Mouse (Mus musculus) kidney, embryonic 16.5 days (tissue): ENCODE results near the gene Ptgr1. TPM values are rescaled to one million over a fixed set of nuclear protein-coding genes. Genes with fewer than 3 reads are reported as not detected.

ENCODE experiments used
- ATAC-seq: fragments of 200-750 bp; cut with Nextera tagmentation; 2 replicates; pipeline ENCODE4 v1.8.0; 2017; ENCODE audit warnings: moderate TSS enrichment; ENCODE audit not compliant: low FRiP score, low TSS enrichment
- H3K27ac ChIP-seq: fragments of 300-500 bp; sonication (generic); 2 replicates; pipeline ENCODE4 v1.5.1; 2014; ENCODE audit warnings: low read length
- H3K27me3 ChIP-seq: fragments of 300-500 bp; sonication (generic); 2 replicates; pipeline ENCODE4 v1.6.1; 2014; ENCODE audit warnings: low read length, control low read depth, mixed read lengths; ENCODE audit not compliant: insufficient read depth
- H3K36me3 ChIP-seq: fragments of 300-500 bp; sonication (generic); 2 replicates; pipeline ENCODE4 v1.6.1; 2014; ENCODE audit warnings: low read length, control low read depth, mixed read lengths; ENCODE audit not compliant: insufficient read depth
- H3K4me1 ChIP-seq: fragments of 300-500 bp; sonication (generic); 2 replicates; pipeline ENCODE4 v1.6.1; 2014; ENCODE audit warnings: low read length, control low read depth, mixed read lengths; ENCODE audit not compliant: insufficient read depth
- H3K4me2 ChIP-seq: fragments of 300-500 bp; sonication (generic); replicated peaks from 2 replicates; pipeline ENCODE4 v1.6.1; 2014; ENCODE audit warnings: low read depth, low read length
- H3K4me3 ChIP-seq: fragments of 300-500 bp; sonication (generic); 2 replicates; pipeline ENCODE4 v1.5.1; 2014; ENCODE audit warnings: mild to moderate bottlenecking, low read length
- H3K9ac ChIP-seq: fragments of 300-500 bp; sonication (generic); replicated peaks from 2 replicates; pipeline ENCODE4 v1.6.1; 2014; ENCODE audit warnings: low read length
- H3K9me3 ChIP-seq: fragments of 300-500 bp; sonication (generic); 2 replicates; pipeline ENCODE4 v1.6.1; 2016; ENCODE audit warnings: low read length, control low read depth
- WGBS: fragments of 180-500 bp; shearing (Covaris S2); extraction: QIAGEN DNeasy Blood & Tissue Kit; methylation state at CpG from one replicate; pipeline ENCODE4 v1.1.7; 2014; 5-methylcytosine and 5-hydroxymethylcytosine counted together
- polyA plus RNA-seq: library from polyadenylated mRNA; unstranded; fragments of >200 nt; fragmentation: Nextera tagmentation; extraction: Ambion mirVana; gene quantifications from 2 replicates; pipeline ENCODE4 v1.2.1, GENCODE M21; 2015

Ptgr1 gene
- 25.1 and 29.6 TPM in 2 replicates for polyA plus RNA-seq

- Histone ChIP-seq H3K9ac (peak within 1 kb of the TSS; percentile 79), H3K36me3 (no peaks in the 10 kb centered on the region), H3K27ac (peak within 1 kb of the TSS; percentile 27; the same call in 1 of the 2 replicates), H3K9me3 (no peaks in the 10 kb centered on the region), H3K4me1 (peaks cover 10% of the 10 kb centered on the region; the same call in 1 of the 2 replicates), H3K4me2 (peak within 1 kb of the TSS; percentile 94), H3K4me3 (peak within 1 kb of the TSS; percentile 76), H3K27me3 (no peaks in the 10 kb centered on the region)
- WGBS = 1% methylated on average over 28 of the region's 28 CpGs
- peak; percentile 82 for ATAC-seq
These were observed at the start of gene Ptgr1 for GRCm38 (mm10) chr4:58986540-58987190. Ptgr1 (minus strand) TSS chr4:58987119.

- H3K27me3 ChIP-seq = no peaks in the 10 kb centered on the region
- peaks cover 3% of the 10 kb centered on the region for H3K9me3 ChIP-seq
- 61% methylated on average over 18 of the region's 18 CpGs for WGBS
- peak overlapping the region; percentile 90 for H3K9ac ChIP-seq
- H3K36me3 ChIP-seq = peaks cover 13% of the 10 kb centered on the region; the same call in 1 of the 2 replicates
- no peak overlapping the region for H3K27ac ChIP-seq
- 0 out of 2 replicates have a peak, but pooled peaks cover 4% of the 10 kb centered on the region for H3K4me1 ChIP-seq
- peak overlapping the region; percentile 73 for H3K4me2 ChIP-seq
- no peak for ATAC-seq
- peak overlapping the region; percentile 88 for H3K4me3 ChIP-seq
These were observed 48.9 kb upstream of the Ptgr1 start for GRCm38 (mm10) chr4:59035786-59036350.

GRCm38 (mm10) chr4:59034918-59035785 is 48.2 kb upstream of the Ptgr1 start, which contains the start of gene Gng10:
Gng10 (plus strand) TSS chr4:59035088.
- peak within 1 kb of the TSS; percentile 90 for H3K9ac ChIP-seq
- peaks cover 7% of the 10 kb centered on the region; the same call in 1 of the 2 replicates for H3K36me3 ChIP-seq
- peak within 1 kb of the TSS; percentile 73 for H3K4me2 ChIP-seq
- ATAC-seq = peak; percentile 89
- 7% methylated on average over 76 of the region's 76 CpGs for WGBS
- H3K4me3 ChIP-seq = peak within 1 kb of the TSS; percentile 88
- no peaks in the 10 kb centered on the region for H3K27me3 ChIP-seq
- peak within 1 kb of the TSS; percentile 61 for H3K27ac ChIP-seq
- 0 out of 2 replicates have a peak, but pooled peaks cover 4% of the 10 kb centered on the region for H3K4me1 ChIP-seq
- H3K9me3 ChIP-seq = peaks cover 3% of the 10 kb centered on the region

DNA sequence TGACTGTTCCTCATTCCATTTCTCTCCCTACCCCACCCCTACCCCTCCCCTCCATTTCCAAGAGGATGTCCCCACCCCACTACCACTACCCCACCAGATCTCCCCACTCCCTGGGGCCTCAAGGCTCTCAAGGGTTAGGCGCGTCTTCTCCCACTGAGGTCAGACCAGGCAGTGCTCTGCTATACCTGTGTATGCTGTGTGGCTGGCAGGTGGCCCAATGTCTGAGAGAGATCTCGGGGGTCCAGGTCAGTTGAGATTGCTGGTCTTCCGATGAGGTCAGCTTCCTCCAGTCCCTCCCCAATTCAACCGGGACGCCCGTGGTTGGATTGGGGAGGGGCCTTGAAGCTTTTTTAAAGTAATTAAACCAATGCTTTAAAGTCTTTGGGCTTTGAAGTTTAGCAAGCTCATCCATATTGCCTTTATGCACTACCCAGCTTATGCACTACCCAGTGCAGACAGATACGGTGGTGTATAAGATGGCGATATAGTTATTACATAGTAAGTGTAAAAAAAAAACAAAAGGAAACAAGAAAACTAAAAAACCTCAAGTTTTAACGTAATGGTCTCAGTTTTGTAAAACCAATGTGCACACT is 47.5 kb upstream of the Ptgr1 start:
- Histone ChIP-seq H3K9me3 (peaks cover 3% of the 10 kb centered on the region), H3K4me1 (0 out of 2 replicates have a peak, but pooled peaks cover 4% of the 10 kb centered on the region), H3K27ac (no peak overlapping the region), H3K4me2 (peak overlapping the region; percentile 73), H3K4me3 (peak overlapping the region; percentile 88), H3K27me3 (no peaks in the 10 kb centered on the region), H3K9ac (no peak overlapping the region), H3K36me3 (0 out of 2 replicates have a peak, but pooled peaks cover 3% of the 10 kb centered on the region)
- WGBS = 76% methylated on average over 10 of the region's 10 CpGs
- ATAC-seq = 0 out of 2 replicates have a peak, but pooled peaks have one; percentile 33

GRCm38 (mm10) chr4:59016922-59017321 is 30.0 kb upstream of the Ptgr1 start:
- H3K36me3 ChIP-seq = peaks cover 30% of the 10 kb centered on the region
- no peak overlapping the region for H3K4me3 ChIP-seq
- no peak overlapping the region for H3K27ac ChIP-seq
- H3K9ac ChIP-seq = no peak overlapping the region
- no peak overlapping the region for H3K4me2 ChIP-seq
- 91% methylated on average over 2 of the region's 2 CpGs for WGBS
- H3K9me3 ChIP-seq = no peaks in the 10 kb centered on the region
- ATAC-seq = no peak
- H3K27me3 ChIP-seq = no peaks in the 10 kb centered on the region
- no peaks in the 10 kb centered on the region for H3K4me1 ChIP-seq

DNA sequence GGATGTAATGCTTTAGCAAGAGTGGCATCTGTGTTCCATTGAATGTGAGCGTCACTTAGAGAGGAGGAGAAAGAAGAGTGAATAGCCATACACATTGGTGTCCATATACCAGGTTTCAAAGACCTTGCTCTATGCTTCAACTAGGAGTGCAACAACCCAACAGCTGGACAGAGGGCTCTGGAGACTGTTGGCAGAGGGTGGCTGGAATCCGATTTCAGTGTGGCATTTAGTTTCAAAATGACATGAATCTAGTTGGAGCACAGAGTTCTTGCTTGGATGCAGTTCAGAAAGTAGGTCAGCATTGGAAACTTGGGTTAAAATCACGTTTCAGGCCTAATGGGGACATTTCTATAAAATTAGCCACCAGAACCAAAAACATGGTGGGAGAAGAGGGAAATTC is 28.3 kb upstream of the Ptgr1 start:
- Histone ChIP-seq H3K4me2 (no peak overlapping the region), H3K9me3 (no peaks in the 10 kb centered on the region), H3K9ac (no peak overlapping the region), H3K27ac (no peak overlapping the region), H3K27me3 (no peaks in the 10 kb centered on the region), H3K4me3 (no peak overlapping the region), H3K4me1 (no peaks in the 10 kb centered on the region), H3K36me3 (peaks cover 25% of the 10 kb centered on the region)
- ATAC-seq = no peak
- 72% methylated on average over 3 of the region's 3 CpGs for WGBS

DNA sequence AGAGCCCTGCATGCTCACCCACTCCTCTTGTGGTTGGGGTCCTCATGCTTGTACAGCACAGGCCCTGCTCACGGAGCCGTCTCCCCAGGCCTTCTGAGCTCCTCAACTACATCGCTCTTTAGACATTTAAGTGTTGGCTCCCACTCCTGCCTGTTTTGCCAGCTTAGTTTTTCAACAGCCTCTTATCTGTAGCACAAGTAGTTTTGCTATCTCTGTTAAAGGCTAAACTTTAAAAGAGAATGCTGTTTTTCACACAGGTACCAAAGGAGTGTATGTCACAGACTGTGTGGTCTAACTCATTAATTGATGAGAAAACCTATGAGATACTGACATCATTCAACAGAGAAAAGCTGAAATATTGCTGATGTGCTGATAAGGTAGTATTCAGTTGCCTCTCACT is 24.5 kb upstream of the Ptgr1 start:
- no peak for ATAC-seq
- WGBS = 83% methylated on average over 3 of the region's 3 CpGs
- Histone ChIP-seq H3K4me1 (0 out of 2 replicates have a peak, but pooled peaks cover 6% of the 10 kb centered on the region), H3K9ac (no peak overlapping the region), H3K27me3 (no peaks in the 10 kb centered on the region), H3K4me3 (no peak overlapping the region), H3K9me3 (no peaks in the 10 kb centered on the region), H3K27ac (no peak overlapping the region), H3K4me2 (no peak overlapping the region), H3K36me3 (peaks cover 6% of the 10 kb centered on the region; the same call in 1 of the 2 replicates)

- no peak overlapping the region for H3K4me3 ChIP-seq
- WGBS = 89% methylated on average over 4 of the region's 4 CpGs
- peaks cover 20% of the 10 kb centered on the region for H3K4me1 ChIP-seq
- H3K4me2 ChIP-seq = no peak overlapping the region
- no peak overlapping the region for H3K9ac ChIP-seq
- ATAC-seq = no peak
- no peak overlapping the region for H3K27ac ChIP-seq
- no peaks in the 10 kb centered on the region for H3K9me3 ChIP-seq
- H3K36me3 ChIP-seq = no peaks in the 10 kb centered on the region
- H3K27me3 ChIP-seq = no peaks in the 10 kb centered on the region
These were observed 22.8 kb upstream of the Ptgr1 start for GRCm38 (mm10) chr4:59009696-59010095.

GRCm38 (mm10) chr4:59009186-59009585 is 22.3 kb upstream of the Ptgr1 start:
- WGBS = 92% methylated on average over 7 of the region's 7 CpGs
- ATAC-seq = no peak
- Histone ChIP-seq H3K4me1 (peaks cover 25% of the 10 kb centered on the region), H3K36me3 (no peaks in the 10 kb centered on the region), H3K27me3 (no peaks in the 10 kb centered on the region), H3K9ac (no peak overlapping the region), H3K4me2 (no peak overlapping the region), H3K27ac (no peak overlapping the region), H3K9me3 (no peaks in the 10 kb centered on the region), H3K4me3 (no peak overlapping the region)
